Mouse (Mus musculus): ENCODE measurements around the gene Reep3.

DNA sequence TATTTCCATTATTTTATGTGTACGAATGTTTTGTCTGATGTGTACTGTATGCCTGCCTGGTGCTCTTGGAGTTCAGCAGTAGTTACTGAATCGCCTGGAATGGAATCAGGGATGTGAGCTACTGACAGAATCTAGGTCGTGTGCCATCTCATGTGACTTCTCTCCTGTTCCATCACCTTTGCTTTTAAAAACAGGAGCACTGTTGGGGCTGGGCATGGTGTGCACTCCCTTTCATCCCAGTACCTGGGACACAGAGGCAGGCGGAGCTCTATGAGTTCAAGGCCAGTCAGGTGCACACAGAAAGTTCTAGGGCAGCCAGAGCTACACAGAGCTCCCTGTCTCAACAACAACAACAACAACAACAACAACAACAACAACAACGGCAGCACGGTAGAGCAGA is 39.0 kb downstream of the Reep3 start:
- TF ChIP-seq POLR2A (IDR thresholded peaks at IDR 0.05; ENCODE audit: insufficient read depth, low read length): no peak
- TF ChIP-seq CTCF (IDR thresholded peaks at IDR 0.05; ENCODE audit: low read depth, low read length): no peak
- no peak for TF ChIP-seq EP300 (IDR thresholded peaks at IDR 0.05; ENCODE audit: insufficient read depth, low read depth, low read length)

All from ES-Bruce4 (cell line).